Mouse (Mus musculus): Measurements from ENCODE around the gene Schip1. TPM values are rescaled to one million over a fixed set of nuclear protein-coding genes. Genes with fewer than 3 reads are reported as not detected.

Gene Schip1
- polyA plus RNA-seq, 1 experiment from 2014 or later = 73.7 TPM

GRCm38 (mm10) chr3:68492066-68492465 lies 427.5 kb downstream of the Schip1 start:
- no peak for ATAC-seq (ENCODE audit: insufficient number of reproducible peaks, insufficient read depth, low FRiP score, low read depth)
- H3K9me3 ChIP-seq (ENCODE audit: control insufficient read depth, low read length) = no peaks in the 10 kb centered on the region
- peak overlapping the region; percentile 91 for H3K4me2 ChIP-seq (ENCODE audit: low read length)
- H3K4me3 ChIP-seq (ENCODE audit: control insufficient read depth in 1 of 2, insufficient read depth in 1 of 2, low read depth in 1 of 2, low read length in 2 of 2) = no peak overlapping the region
- H3K36me3 ChIP-seq (ENCODE audit: control insufficient read depth, insufficient read depth, low read length) = no peaks in the 10 kb centered on the region
- H3K27ac ChIP-seq (replicated peaks in 1 of 2; ENCODE audit: control insufficient read depth in 1 of 2, insufficient read depth in 1 of 2, low read depth in 2 of 2, low read length in 2 of 2) = peak overlapping the region; percentile 90 to 99
- peaks cover 5 to 23% of the 10 kb centered on the region in 2 experiments for H3K4me1 ChIP-seq (ENCODE audit: control insufficient read depth in 2 of 2, insufficient read depth in 2 of 2, low read length in 2 of 2)
- 53% methylated on average over 1 of the region's 1 CpGs for WGBS
- H3K27me3 ChIP-seq (ENCODE audit: control insufficient read depth, insufficient read depth, low read length) = no peaks in the 10 kb centered on the region
- H3K9ac ChIP-seq (ENCODE audit: low read length) = peak overlapping the region; percentile 94

- Histone ChIP-seq H3K9me3 (ENCODE audit: control insufficient read depth, low read length) (no peaks in the 10 kb centered on the region), H3K27ac (replicated peaks in 1 of 2; ENCODE audit: control insufficient read depth in 1 of 2, insufficient read depth in 1 of 2, low read depth in 2 of 2, low read length in 2 of 2) (peak overlapping the region; percentile 90 to 99), H3K4me2 (ENCODE audit: low read length) (peak overlapping the region; percentile 91), H3K27me3 (ENCODE audit: control insufficient read depth, insufficient read depth, low read length) (no peaks in the 10 kb centered on the region), H3K4me3 (ENCODE audit: control insufficient read depth in 1 of 2, insufficient read depth in 1 of 2, low read depth in 1 of 2, low read length in 2 of 2) (peak overlapping the region in 1 of 2 experiments; percentile 90; a peak in 3 of 4 replicates), H3K36me3 (ENCODE audit: control insufficient read depth, insufficient read depth, low read length) (0 out of 2 replicates have a peak, but pooled peaks cover under 1% of the 10 kb centered on the region), H3K4me1 (ENCODE audit: control insufficient read depth in 2 of 2, insufficient read depth in 2 of 2, low read length in 2 of 2) (peaks cover 5 to 26% of the 10 kb centered on the region in 2 experiments), H3K9ac (ENCODE audit: low read length) (peak overlapping the region; percentile 94)
- WGBS = 14% methylated on average over 3 of the region's 3 CpGs
- no peak for ATAC-seq (ENCODE audit: insufficient number of reproducible peaks, insufficient read depth, low FRiP score, low read depth)
These were observed 427.9 kb downstream of the Schip1 start for GRCm38 (mm10) chr3:68492513-68492912.

- WGBS = under 1% methylated on average over 12 of the region's 12 CpGs
- peak overlapping the region; percentile 90 to 99 for H3K27ac ChIP-seq (replicated peaks in 1 of 2; ENCODE audit: control insufficient read depth in 1 of 2, insufficient read depth in 1 of 2, low read depth in 2 of 2, low read length in 2 of 2)
- H3K4me1 ChIP-seq (ENCODE audit: control insufficient read depth in 2 of 2, insufficient read depth in 2 of 2, low read length in 2 of 2) = peaks cover 5 to 26% of the 10 kb centered on the region in 2 experiments
- 0 out of 2 replicates have a peak, but pooled peaks cover 3% of the 10 kb centered on the region for H3K36me3 ChIP-seq (ENCODE audit: control insufficient read depth, insufficient read depth, low read length)
- no peaks in the 10 kb centered on the region for H3K27me3 ChIP-seq (ENCODE audit: control insufficient read depth, insufficient read depth, low read length)
- ATAC-seq (ENCODE audit: insufficient number of reproducible peaks, insufficient read depth, low FRiP score, low read depth) = peak; percentile 70
- H3K4me2 ChIP-seq (ENCODE audit: low read length) = peak overlapping the region; percentile 91
- H3K4me3 ChIP-seq (ENCODE audit: control insufficient read depth in 1 of 2, insufficient read depth in 1 of 2, low read depth in 1 of 2, low read length in 2 of 2) = peak overlapping the region; percentile 90 to 91
- no peaks in the 10 kb centered on the region for H3K9me3 ChIP-seq (ENCODE audit: control insufficient read depth, low read length)
- H3K9ac ChIP-seq (ENCODE audit: low read length) = peak overlapping the region; percentile 94
These were observed 428.6 kb downstream of the Schip1 start for GRCm38 (mm10) chr3:68493170-68493585.

- Histone ChIP-seq H3K9ac (ENCODE audit: low read length) (peak overlapping the region; percentile 94), H3K27ac (replicated peaks in 1 of 2; ENCODE audit: control insufficient read depth in 1 of 2, insufficient read depth in 1 of 2, low read depth in 2 of 2, low read length in 2 of 2) (peak overlapping the region; percentile 90 to 99), H3K27me3 (ENCODE audit: control insufficient read depth, insufficient read depth, low read length) (no peaks in the 10 kb centered on the region), H3K4me3 (ENCODE audit: control insufficient read depth in 1 of 2, insufficient read depth in 1 of 2, low read depth in 1 of 2, low read length in 2 of 2) (peak overlapping the region; percentile 90 to 91), H3K36me3 (ENCODE audit: control insufficient read depth, insufficient read depth, low read length) (peaks cover 6% of the 10 kb centered on the region; the same call in 1 of the 2 replicates), H3K4me2 (ENCODE audit: low read length) (peak overlapping the region; percentile 91), H3K9me3 (ENCODE audit: control insufficient read depth, low read length) (no peaks in the 10 kb centered on the region), H3K4me1 (ENCODE audit: control insufficient read depth in 2 of 2, insufficient read depth in 2 of 2, low read length in 2 of 2) (peaks cover 5 to 26% of the 10 kb centered on the region in 2 experiments)
- ATAC-seq (ENCODE audit: insufficient number of reproducible peaks, insufficient read depth, low FRiP score, low read depth) = peak; percentile 71
- WGBS = under 1% methylated on average over 50 of the region's 70 CpGs
These were observed 429.1 kb downstream of the Schip1 start for GRCm38 (mm10) chr3:68493586-68494295.

GRCm38 (mm10) chr3:68494296-68495095 lies 429.9 kb downstream of the Schip1 start:
- Histone ChIP-seq H3K9me3 (ENCODE audit: control insufficient read depth, low read length) (no peaks in the 10 kb centered on the region), H3K36me3 (ENCODE audit: control insufficient read depth, insufficient read depth, low read length) (peaks cover 6% of the 10 kb centered on the region; the same call in 1 of the 2 replicates), H3K4me3 (ENCODE audit: control insufficient read depth in 1 of 2, insufficient read depth in 1 of 2, low read depth in 1 of 2, low read length in 2 of 2) (peak overlapping the region; percentile 90 to 91), H3K27me3 (ENCODE audit: control insufficient read depth, insufficient read depth, low read length) (no peaks in the 10 kb centered on the region), H3K27ac (replicated peaks in 1 of 2; ENCODE audit: control insufficient read depth in 1 of 2, insufficient read depth in 1 of 2, low read depth in 2 of 2, low read length in 2 of 2) (peak overlapping the region; percentile 86 to 99), H3K4me2 (ENCODE audit: low read length) (peak overlapping the region; percentile 91), H3K4me1 (ENCODE audit: control insufficient read depth in 2 of 2, insufficient read depth in 2 of 2, low read length in 2 of 2) (peaks cover 7 to 32% of the 10 kb centered on the region in 2 experiments), H3K9ac (ENCODE audit: low read length) (peak overlapping the region; percentile 94)
- WGBS = under 1% methylated on average over 63 of the region's 68 CpGs
- ATAC-seq (ENCODE audit: insufficient number of reproducible peaks, insufficient read depth, low FRiP score, low read depth) = peak; percentile 14; the same call in 1 of the 2 replicates

- ATAC-seq (ENCODE audit: insufficient number of reproducible peaks, insufficient read depth, low FRiP score, low read depth) = peak; percentile 22
- Histone ChIP-seq H3K36me3 (ENCODE audit: control insufficient read depth, insufficient read depth, low read length) (peaks cover 6% of the 10 kb centered on the region; the same call in 1 of the 2 replicates), H3K9ac (ENCODE audit: low read length) (peak overlapping the region; percentile 94), H3K4me1 (ENCODE audit: control insufficient read depth in 2 of 2, insufficient read depth in 2 of 2, low read length in 2 of 2) (peaks cover 11 to 36% of the 10 kb centered on the region in 2 experiments), H3K27me3 (ENCODE audit: control insufficient read depth, insufficient read depth, low read length) (no peaks in the 10 kb centered on the region), H3K4me3 (ENCODE audit: control insufficient read depth in 1 of 2, insufficient read depth in 1 of 2, low read depth in 1 of 2, low read length in 2 of 2) (peak overlapping the region; percentile 90 to 91), H3K4me2 (ENCODE audit: low read length) (peak overlapping the region; percentile 91), H3K27ac (replicated peaks in 1 of 2; ENCODE audit: control insufficient read depth in 1 of 2, insufficient read depth in 1 of 2, low read depth in 2 of 2, low read length in 2 of 2) (peak overlapping the region; percentile 86 to 99), H3K9me3 (ENCODE audit: control insufficient read depth, low read length) (no peaks in the 10 kb centered on the region)
- under 1% methylated on average over 38 of the region's 38 CpGs for WGBS
These were observed 430.6 kb downstream of the Schip1 start for GRCm38 (mm10) chr3:68495096-68495735.

GRCm38 (mm10) chr3:68495736-68496242 lies 431.2 kb downstream of the Schip1 start:
- Histone ChIP-seq H3K36me3 (ENCODE audit: control insufficient read depth, insufficient read depth, low read length) (peaks cover 6% of the 10 kb centered on the region; the same call in 1 of the 2 replicates), H3K27me3 (ENCODE audit: control insufficient read depth, insufficient read depth, low read length) (no peaks in the 10 kb centered on the region), H3K9me3 (ENCODE audit: control insufficient read depth, low read length) (no peaks in the 10 kb centered on the region), H3K4me1 (ENCODE audit: control insufficient read depth in 2 of 2, insufficient read depth in 2 of 2, low read length in 2 of 2) (peaks cover 14 to 42% of the 10 kb centered on the region in 2 experiments), H3K9ac (ENCODE audit: low read length) (peak overlapping the region; percentile 94), H3K27ac (replicated peaks in 1 of 2; ENCODE audit: control insufficient read depth in 1 of 2, insufficient read depth in 1 of 2, low read depth in 2 of 2, low read length in 2 of 2) (peak overlapping the region; percentile 86 to 99), H3K4me2 (ENCODE audit: low read length) (peak overlapping the region; percentile 91), H3K4me3 (ENCODE audit: control insufficient read depth in 1 of 2, insufficient read depth in 1 of 2, low read depth in 1 of 2, low read length in 2 of 2) (peak overlapping the region; percentile 90 to 91)
- WGBS = 0% methylated on average over 9 of the region's 9 CpGs
- no peak for ATAC-seq (ENCODE audit: insufficient number of reproducible peaks, insufficient read depth, low FRiP score, low read depth)
